Mouse (Mus musculus) layer of hippocampus, adult 8-10 months (tissue): ENCODE measurements around the gene Slc7a3. TPM values are rescaled to one million over a fixed set of nuclear protein-coding genes. Genes with fewer than 3 reads are reported as not detected.
"Not testable (repeated sequence)": the region's sequence is repeated elsewhere in the genome, so short reads cannot be mapped to it uniquely, and the experiment has no call there.

ENCODE experiments used
- DNase-seq, 2 experiments: peaks; one replicate each; pipeline ENCODE4 v3.0.0; 2022; ENCODE audit warnings: low spot score in 2 of 2
- total RNA-seq, 4 experiments: library from RNA; stranded (reverse); gene quantifications; 2 replicates each; pipeline ENCODE4 v1.2.4; 2022

Slc7a3 gene
- 1 to 10 TPM; 7.2 to 7.6 (median 7.6) TPM for total RNA-seq

DNA sequence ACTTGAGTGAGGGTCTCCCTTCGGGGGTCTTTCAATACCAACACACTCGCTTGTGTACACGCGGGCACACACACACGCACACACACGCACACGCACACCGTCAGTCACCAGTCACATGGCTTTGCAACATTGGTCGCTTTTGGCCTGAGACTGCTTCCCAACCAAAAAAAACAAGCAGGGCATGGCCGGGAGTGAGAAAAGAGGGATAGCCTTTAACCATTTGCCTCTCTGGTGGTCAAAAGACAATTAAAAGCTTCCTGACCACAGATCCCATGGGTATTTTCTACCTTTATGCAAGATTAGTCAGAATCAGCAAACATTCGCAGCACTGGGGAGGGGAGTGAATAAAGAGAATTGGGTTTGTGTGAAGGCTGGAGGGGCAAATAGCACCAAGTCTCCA lies at the start of gene Slc7a3:
Gene Slc7a3, minus strand, starts transcription at position 101 of the 400 bp plus-strand sequence.
- DNase-seq = no peak

DNA sequence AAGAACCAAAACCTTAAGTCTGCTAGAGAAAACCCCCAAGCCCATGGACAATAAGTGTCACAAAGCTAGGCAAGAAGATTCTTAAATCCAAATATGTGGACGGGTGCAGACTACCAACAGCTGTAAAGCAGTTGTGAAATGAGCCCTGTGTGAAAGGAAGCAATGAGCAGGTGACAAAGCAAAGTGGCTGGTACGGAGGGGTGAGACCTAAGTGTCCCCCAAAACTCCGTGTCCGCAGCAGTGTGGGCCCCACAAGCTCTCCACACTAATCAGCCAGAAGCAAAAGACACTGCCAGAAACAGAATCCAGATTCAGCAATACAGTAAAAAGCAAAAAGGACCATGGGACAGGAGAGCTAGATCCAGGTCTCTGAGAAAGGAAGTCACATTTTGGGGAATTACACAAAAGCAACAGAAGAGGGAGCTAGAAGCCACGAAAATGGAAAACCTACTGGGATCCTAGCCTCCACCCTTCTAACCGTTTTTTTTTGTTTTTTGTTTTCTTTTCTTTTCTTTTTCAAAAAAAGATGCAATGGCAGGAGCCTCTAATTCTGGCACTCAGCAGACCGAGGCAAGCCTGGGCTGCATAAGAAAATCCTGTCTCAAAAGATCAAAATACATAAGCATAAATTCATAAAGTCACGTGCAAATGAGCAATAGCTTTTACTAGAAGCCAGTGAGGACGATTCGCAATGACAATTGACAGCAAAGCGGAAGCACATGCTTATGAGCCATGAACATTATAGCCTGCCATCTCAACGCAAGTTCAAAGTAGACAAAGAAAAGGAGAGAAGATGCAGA lies 46.4 kb upstream of the Slc7a3 start:
- DNase-seq = peak in 1 of 2 experiments; percentile 7

DNA sequence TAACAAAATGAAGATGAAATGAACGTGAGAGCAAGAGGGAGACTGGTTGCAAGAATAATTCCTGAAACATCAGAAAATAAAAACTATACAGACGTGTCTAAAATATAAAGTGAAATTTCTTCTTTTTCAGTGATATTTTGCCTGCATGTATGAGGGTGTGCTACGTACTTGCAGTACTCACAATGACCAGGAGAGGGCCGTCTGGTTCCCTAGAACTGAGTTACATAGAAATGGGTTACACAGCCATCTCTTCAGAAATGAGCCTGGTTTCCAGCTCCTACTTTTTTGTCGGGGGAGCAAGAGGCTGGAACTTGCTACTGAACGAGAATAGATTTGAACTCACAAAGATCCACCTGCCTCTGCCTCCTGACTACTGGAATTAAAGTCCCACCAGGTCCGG lies 45.2 kb upstream of the Slc7a3 start:
- peak; percentile 40 to 69 for DNase-seq

DNA sequence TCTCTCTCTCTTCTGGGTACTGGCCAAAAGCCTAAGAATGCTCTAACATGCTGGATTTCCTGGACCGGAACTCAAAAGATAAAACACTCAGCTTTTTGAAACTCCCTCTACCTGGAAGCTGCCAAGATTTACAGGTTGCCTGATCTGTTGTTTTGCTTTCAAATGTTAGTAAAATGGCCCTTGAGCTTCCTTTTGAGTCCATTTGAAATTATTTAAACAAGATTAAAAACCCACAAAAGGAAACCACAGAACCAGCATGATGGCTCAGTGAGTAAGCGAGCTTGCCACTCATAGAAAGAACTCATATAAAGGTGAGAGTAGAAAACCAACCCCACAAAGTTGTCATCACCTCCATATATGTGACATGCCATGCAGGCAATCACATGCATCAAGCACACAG lies 42.7 kb upstream of the Slc7a3 start:
- DNase-seq = no peak

DNA sequence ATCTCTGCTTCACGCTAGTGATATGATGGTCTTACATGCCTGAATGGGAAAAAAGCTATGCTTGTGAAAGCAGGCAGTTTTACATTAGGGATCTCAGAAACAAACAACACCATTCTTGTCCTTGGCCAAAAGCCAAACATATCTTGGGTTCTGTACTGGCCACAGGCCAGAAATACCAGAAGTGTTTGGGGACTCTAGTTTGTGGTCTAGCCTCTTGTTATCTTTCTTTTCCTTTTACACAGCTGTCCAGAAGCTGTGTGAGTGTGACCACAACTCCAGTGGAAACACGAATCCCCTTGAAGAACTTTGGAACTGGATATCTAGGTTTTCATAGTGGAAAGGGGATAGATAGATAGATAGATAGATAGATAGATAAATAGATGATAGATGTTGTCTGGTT lies 41.2 kb upstream of the Slc7a3 start:
- DNase-seq = no peak

DNA sequence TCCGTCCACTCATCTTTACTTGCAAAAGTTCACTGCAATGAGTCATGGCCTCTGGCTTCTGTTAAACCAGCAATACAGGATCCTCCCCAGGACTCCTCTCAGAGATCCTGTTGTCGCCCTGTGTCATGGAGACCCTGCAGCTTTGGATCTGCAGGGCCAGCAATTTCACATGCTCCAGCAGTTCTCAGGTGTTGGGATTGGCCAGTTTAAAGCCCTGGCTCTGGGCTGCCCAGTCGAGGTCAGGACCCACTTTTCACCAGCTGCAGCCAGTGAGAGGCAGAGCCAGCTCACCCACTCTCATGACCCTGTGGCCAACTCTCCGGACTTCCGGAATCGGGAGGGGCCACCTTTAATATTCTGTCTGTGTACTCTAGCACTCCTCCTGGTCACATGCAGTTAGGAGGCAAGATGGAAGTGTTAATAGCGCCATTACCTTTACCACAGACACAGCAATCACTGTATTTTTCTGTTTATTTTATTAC lies 40.7 kb upstream of the Slc7a3 start:
- no peak for DNase-seq

DNA sequence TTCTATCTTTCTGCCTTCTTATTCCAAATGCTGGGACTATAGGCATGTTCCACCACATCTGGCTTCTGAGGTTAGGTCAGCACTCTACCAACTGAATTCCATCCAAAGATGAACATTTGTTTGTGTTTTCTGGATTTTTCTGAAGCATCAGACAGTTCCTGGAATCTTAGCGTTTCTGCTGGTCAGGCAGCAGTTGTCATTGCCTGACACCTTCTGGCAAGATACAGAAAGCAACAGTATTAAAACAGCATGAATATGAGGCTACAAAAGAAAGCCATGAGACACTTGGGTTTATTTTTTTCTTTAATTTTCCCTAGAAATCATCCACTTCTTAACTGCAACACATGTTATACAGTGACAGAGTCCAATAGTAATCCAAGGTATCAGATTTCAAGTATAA lies 34.7 kb upstream of the Slc7a3 start:
- no peak for DNase-seq

DNA sequence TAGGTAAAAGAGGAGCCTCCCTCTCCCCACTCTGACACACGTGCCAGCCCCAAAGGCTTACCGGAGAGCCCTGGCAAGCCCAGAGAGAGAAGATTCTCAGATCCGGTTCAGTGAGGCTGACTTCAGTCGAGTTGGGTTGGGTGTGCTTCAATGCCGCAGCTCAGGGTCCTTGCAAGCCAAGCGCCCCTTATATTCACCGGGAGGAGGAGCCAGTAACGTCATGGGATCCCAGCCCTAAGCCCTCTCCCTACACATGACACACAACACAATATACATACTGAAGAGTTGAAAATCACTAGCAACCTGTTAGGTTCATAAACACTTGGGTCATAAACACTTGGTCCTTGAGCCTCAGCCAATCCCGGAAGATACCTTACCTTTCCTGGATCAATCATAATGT lies 609 bp downstream of the Slc7a3 start:
- DNase-seq = not testable (repeated sequence)

DNA sequence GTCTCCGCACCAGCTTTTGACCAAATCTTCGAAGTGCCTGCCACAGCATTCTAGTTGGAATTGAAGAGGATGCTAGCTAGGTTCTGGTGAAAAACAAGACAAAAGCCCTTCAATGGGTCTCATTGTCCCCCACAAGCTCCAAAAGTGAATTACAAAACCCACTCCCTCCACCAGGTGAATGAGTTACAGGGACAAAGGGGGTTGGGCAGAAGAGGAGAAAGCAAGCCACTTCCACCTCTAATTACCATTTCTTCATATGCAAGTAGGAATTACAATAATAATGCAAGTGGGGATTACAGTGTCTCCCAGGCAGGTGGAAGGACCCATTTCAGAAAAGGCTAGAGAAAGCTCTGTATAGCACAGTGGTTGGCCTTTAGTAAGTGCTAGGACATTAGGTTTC lies 1.6 kb downstream of the Slc7a3 start:
- no peak for DNase-seq

DNA sequence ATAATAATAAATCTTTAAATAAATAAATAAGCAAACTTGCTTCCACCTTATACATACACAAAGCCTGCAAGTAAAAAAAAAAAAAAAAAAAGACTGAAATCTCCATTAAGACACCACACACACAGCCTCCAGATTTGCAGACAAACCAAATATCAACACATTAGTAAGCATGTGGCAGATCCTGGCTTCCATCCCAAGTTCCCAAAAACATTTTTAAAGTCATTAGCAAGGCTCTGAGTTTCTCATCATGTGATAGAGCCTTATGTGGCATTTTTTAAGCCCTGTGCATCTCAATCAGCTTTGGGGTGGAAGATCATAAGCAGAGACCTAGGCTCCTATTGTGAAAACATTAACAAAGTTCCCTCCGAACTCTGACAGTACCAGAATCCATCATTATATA lies 20.6 kb downstream of the Slc7a3 start:
- no peak for DNase-seq

DNA sequence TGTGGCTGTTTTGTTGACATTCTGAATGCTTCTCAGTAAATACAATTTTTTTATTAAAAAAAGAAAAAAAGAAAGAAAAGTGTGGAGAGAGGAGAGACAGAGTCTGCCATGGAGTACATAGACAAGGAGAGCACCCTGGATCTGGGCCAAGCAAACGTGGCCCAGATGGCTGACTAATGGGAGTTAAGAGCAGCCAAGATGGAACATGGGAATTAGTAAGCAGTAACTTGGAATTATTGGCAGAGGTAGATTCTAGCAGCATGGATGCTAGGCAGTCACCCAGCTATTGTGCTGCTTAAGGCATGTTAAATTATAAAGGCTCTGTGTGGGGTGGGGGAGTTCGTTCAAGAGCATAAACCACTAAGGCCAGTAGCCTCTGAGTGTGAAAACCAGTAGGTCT lies 22.3 kb downstream of the Slc7a3 start:
- peak in 1 of 2 experiments; percentile 18 for DNase-seq

DNA sequence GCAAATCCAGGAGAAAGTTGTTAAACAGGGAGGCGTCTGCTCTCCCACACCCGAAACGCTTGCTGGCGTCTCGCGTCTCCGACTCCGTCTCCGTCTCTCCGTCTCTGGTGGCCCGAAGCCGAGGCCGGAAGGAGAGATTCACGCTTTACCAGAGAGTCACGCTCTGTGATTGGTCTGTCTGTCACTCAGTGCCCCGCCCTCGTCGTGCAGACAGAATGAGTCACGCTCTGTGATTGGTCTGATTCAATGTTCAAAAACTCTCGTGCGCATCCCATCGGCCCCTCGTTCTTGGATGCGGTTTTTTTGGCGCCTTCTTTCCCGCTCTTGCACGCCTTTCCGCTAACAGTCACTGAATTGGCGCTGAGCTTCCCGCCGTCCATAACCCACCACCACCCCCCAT lies 26.3 kb downstream of the Slc7a3 start, which contains the start of gene Tex11:
Gene Tex11, minus strand, starts transcription at position 127 of the 400 bp plus-strand sequence.
- DNase-seq = no peak

Other genes starting within 250 kb of the Slc7a3 start
- 1 to 10 TPM in 1 of 4 experiments, under 1 TPM in 3; 0.14 to 1.1 (median 0.31) TPM for gene Tex11, start 26.4 kb downstream of the Slc7a3 start, total RNA-seq
- gene Snx12, start 136.5 kb upstream of the Slc7a3 start, total RNA-seq = 100 to 1,000 TPM in 1 of 4 experiments, 10 to 100 TPM in 3; 77.3 to 103 (median 85.8) TPM
- gene Foxo4, start 168.5 kb upstream of the Slc7a3 start, total RNA-seq = 10 to 100 TPM; 18.9 to 24.7 (median 22.3) TPM
- not detected for gene Gm614, start 178.0 kb upstream of the Slc7a3 start, total RNA-seq
- 1 to 10 TPM in 2 of 4 experiments, under 1 TPM in 2; 0.37 to 1.6 (median 1.1) TPM for gene Il2rg, start 182.2 kb upstream of the Slc7a3 start, total RNA-seq
- under 1 TPM in 1 of 4 experiments, not detected in 3; 0.27 TPM for gene Gm20489, start 183.0 kb upstream of the Slc7a3 start, total RNA-seq
- 10 to 100 TPM; 28.1 to 37.8 (median 33.4) TPM for gene Med12, start 188.0 kb upstream of the Slc7a3 start, total RNA-seq
- 100 to 1,000 TPM; 164 to 172 (median 167) TPM for gene Nlgn3, start 213.1 kb upstream of the Slc7a3 start, total RNA-seq